Mouse (Mus musculus) MEL (cell line): Measurements from ENCODE around the gene Capn8.

Experiments used
- BHLHE40 ChIP-seq: IDR thresholded peaks from 2 replicates; pipeline ENCODE4 v1.6.1; 2012; ENCODE audit warnings: low read depth, mild to moderate bottlenecking, inconsistent platforms, low read length, improper control_type of control experiment, borderline replicate concordance
- CTCF ChIP-seq, 3 experiments: IDR thresholded peaks in 2 of 3; conservative IDR thresholded peaks in 1 of 3; 2 replicates each; pipeline ENCODE4 v1.5.1; 2011 to 2012; ENCODE audit warnings: low read length in 3 of 3, low read depth in 2 of 3, mild to moderate bottlenecking in 2 of 3, improper control_type of control experiment in 1 of 3, inconsistent platforms in 1 of 3, mixed read lengths in 1 of 3, moderate library complexity in 1 of 3; ENCODE audit not compliant: control insufficient read depth in 1 of 3, insufficient read depth in 1 of 3, poor library complexity in 1 of 3, severe bottlenecking in 1 of 3
- EP300 ChIP-seq, 2 experiments: IDR thresholded peaks; 2 replicates each; pipeline ENCODE4 v1.6.1; 2011; ENCODE audit warnings: improper control_type of control experiment in 2 of 2, low read length in 2 of 2, low read depth in 1 of 2, mild to moderate bottlenecking in 1 of 2
- MXI1 ChIP-seq: IDR thresholded peaks from 2 replicates; pipeline ENCODE4 v1.6.1; 2011; ENCODE audit warnings: mild to moderate bottlenecking, low read depth, low read length, improper control_type of control experiment
- NELFE ChIP-seq: IDR thresholded peaks from 2 replicates; pipeline ENCODE4 v1.6.1; 2011; ENCODE audit warnings: low read depth, low read length, improper control_type of control experiment
- NRF1 ChIP-seq: IDR thresholded peaks from 2 replicates; pipeline ENCODE4 v1.6.1; 2014; ENCODE audit warnings: low read depth, mild to moderate bottlenecking, inconsistent platforms, low read length, improper control_type of control experiment, moderate library complexity; ENCODE audit not compliant: poor library complexity, insufficient read depth, severe bottlenecking
- POLR2AphosphoS2 ChIP-seq: IDR thresholded peaks from 2 replicates; pipeline ENCODE4 v1.6.1; 2011; ENCODE audit warnings: low read length, improper control_type of control experiment
- POLR2AphosphoS5 ChIP-seq: IDR thresholded peaks from 2 replicates; pipeline ENCODE4 v1.6.1; 2012; ENCODE audit warnings: low read depth, borderline replicate concordance, mild to moderate bottlenecking, inconsistent platforms, low read length, moderate library complexity, mixed read lengths

DNA sequence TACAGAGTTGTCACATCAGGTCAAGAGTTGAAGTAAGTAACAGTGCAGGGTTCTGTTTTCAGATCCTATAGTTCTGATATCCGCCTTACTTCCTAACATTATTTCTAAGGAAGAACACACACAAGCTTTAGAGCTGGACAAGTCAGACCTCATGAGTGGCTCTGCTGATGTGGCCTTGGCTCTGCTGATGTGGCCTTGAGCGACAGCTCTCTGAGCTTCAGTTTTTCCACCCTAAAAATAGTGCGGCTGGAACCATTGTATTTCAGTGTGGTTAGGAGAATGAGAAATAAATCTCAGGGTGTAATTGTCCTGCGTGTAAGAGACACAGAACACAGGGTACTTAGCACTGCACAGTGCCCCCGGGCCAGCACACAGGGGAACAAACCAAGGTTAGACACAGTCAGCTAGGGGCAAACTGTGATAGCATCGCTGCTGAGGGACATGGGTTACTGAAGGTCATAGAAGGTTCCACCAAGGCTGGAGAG is 586 bp downstream of the Capn8 start:
- TF ChIP-seq POLR2AphosphoS5 (no peak), BHLHE40 (no peak), CTCF (IDR thresholded peaks at IDR 0.05 in 2 of 3, conservative IDR thresholded peaks at IDR 0.05 in 1 of 3; ENCODE audit: control insufficient read depth in 1 of 3, insufficient read depth in 1 of 3, low read depth in 2 of 3, low read length in 3 of 3, poor library complexity in 1 of 3, severe bottlenecking in 1 of 3) (no peak), POLR2AphosphoS2 (no peak), MXI1 (no peak), NELFE (no peak), NRF1 (no peak), EP300 (IDR thresholded peaks at IDR 0.05; ENCODE audit: low read depth in 1 of 2, low read length in 2 of 2) (no peak)
